Mouse (Mus musculus) neural tube, embryonic 12.5 days (tissue): ENCODE results near the gene Kcnq5. TPM values are rescaled to one million over a fixed set of nuclear protein-coding genes. Genes with fewer than 3 reads are reported as not detected.
"Not testable (repeated sequence)": the region's sequence is repeated elsewhere in the genome, so short reads cannot be mapped to it uniquely, and the experiment has no call there.

Source experiments
- ATAC-seq: fragments of 200-750 bp; cut with Nextera tagmentation; 2 replicates; pipeline ENCODE4 v1.8.0; 2017; ENCODE audit warnings: low read depth, mild to moderate bottlenecking, moderate TSS enrichment, moderate library complexity; ENCODE audit not compliant: low FRiP score
- H3K27ac ChIP-seq: fragments of 300-500 bp; sonication (generic); 2 replicates; pipeline ENCODE4 v1.5.1; 2016
- H3K27me3 ChIP-seq: fragments of 300-500 bp; sonication (generic); replicated peaks from 2 replicates; pipeline ENCODE4 v1.6.1; 2016; ENCODE audit warnings: mild to moderate bottlenecking
- H3K36me3 ChIP-seq: fragments of 300-500 bp; sonication (generic); 2 replicates; pipeline ENCODE4 v1.6.1; 2016; ENCODE audit warnings: mild to moderate bottlenecking
- H3K4me1 ChIP-seq: fragments of 300-500 bp; sonication (generic); 2 replicates; pipeline ENCODE4 v1.6.1; 2016
- H3K4me2 ChIP-seq: fragments of 300-500 bp; sonication (generic); replicated peaks from 2 replicates; pipeline ENCODE4 v1.6.1; 2016; ENCODE audit warnings: mild to moderate bottlenecking
- H3K4me3 ChIP-seq: fragments of 300-500 bp; sonication (generic); 2 replicates; pipeline ENCODE4 v1.5.1; 2016
- H3K9ac ChIP-seq: fragments of 300-500 bp; sonication (generic); 2 replicates; pipeline ENCODE4 v1.6.1; 2016; ENCODE audit warnings: mild to moderate bottlenecking
- H3K9me3 ChIP-seq: fragments of 300-500 bp; sonication (generic); 2 replicates; pipeline ENCODE4 v1.6.1; 2016; ENCODE audit warnings: mild to moderate bottlenecking
- WGBS: fragments of 180-500 bp; shearing (Covaris S2); methylation state at CpG from one replicate; pipeline ENCODE4 v1.1.7; 2016; 5-methylcytosine and 5-hydroxymethylcytosine counted together
- polyA plus RNA-seq: library from polyadenylated mRNA; unstranded; fragments of >200 nt; fragmentation: Nextera tagmentation; extraction: Ambion mirVana; gene quantifications from 2 replicates; pipeline ENCODE4 v1.2.1, GENCODE M21; 2016

The Kcnq5 gene
- polyA plus RNA-seq, 1 experiment from 2014 or later, result 1.7 TPM

DNA sequence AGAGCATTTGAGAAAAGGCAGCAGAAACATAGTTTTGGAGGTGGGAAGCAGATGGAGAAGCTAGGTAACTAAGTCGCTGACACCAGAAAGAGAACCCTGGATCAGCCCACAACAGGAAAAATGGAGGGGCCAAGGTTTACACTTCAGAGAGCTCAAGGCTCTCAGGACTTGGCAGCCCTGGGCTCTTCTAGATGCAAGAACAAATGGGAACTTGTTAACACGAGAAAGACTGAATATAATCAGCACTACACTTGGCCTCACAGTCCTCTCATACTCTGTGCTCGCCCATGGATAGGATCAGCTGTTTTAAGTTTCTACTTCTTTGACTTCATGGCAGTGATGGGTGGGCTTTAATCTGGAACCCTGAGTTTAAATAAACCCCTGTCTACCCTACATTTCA lies 526.9 kb downstream of the Kcnq5 start:
- Histone ChIP-seq H3K9ac (no peak overlapping the region), H3K27ac (no peak overlapping the region), H3K4me2 (no peak overlapping the region), H3K9me3 (no peaks in the 10 kb centered on the region), H3K27me3 (no peaks in the 10 kb centered on the region), H3K4me3 (no peak overlapping the region), H3K36me3 (no peaks in the 10 kb centered on the region), H3K4me1 (no peaks in the 10 kb centered on the region)
- WGBS, result 69% methylated on average over 3 of the region's 3 CpGs
- no peak for ATAC-seq

DNA sequence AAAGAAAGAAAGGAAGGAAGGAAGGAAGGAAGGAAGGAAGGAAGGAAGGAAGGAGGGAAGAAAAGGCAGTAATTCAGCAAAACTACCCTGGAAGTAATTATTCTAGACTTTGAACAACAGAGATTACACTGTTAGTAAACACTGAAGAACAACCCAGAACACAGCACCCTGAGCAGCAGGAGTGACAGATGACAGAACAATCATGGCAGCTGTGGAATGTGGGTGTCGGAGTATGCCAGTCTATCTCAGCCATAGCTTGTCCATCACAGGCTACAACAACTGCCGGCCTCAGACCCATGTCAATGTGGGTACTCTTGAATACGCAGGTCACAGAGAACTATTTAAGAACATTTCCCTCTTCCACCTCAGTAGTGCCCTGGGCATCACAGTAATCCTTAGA lies 530.1 kb downstream of the Kcnq5 start:
- no peaks in the 10 kb centered on the region for H3K4me1 ChIP-seq
- H3K9me3 ChIP-seq, result no peaks in the 10 kb centered on the region
- H3K4me2 ChIP-seq, result no peak overlapping the region
- no peak overlapping the region for H3K9ac ChIP-seq
- ATAC-seq, result no peak
- WGBS, result 88% methylated on average over 3 of the region's 3 CpGs
- H3K4me3 ChIP-seq, result no peak overlapping the region
- H3K27me3 ChIP-seq, result no peaks in the 10 kb centered on the region
- H3K36me3 ChIP-seq, result no peaks in the 10 kb centered on the region
- H3K27ac ChIP-seq, result no peak overlapping the region

DNA sequence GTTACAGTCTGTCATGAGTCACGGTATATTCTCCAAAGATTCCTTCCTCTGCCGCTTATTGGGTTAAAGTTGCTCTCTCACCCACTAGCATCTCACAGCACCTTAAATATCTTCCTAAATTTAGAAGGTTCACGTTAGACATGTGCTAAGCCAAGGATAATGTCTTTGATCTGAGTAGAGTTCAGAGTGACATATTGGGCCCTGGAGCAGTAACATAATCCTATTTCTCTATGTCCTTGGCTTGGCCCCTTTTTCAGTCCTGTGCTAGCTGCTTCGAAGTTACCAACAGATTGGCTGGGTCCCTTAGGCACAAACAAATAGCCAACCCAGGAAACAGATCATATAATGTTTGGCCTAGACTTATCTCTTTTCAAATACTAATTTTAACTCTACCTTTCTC lies 533.7 kb downstream of the Kcnq5 start:
- no peak overlapping the region for H3K27ac ChIP-seq
- no peak for ATAC-seq
- no peaks in the 10 kb centered on the region for H3K4me1 ChIP-seq
- H3K27me3 ChIP-seq, result no peaks in the 10 kb centered on the region
- no peak overlapping the region for H3K4me3 ChIP-seq
- 80% methylated on average over 4 of the region's 4 CpGs for WGBS
- no peak overlapping the region for H3K4me2 ChIP-seq
- no peak overlapping the region for H3K9ac ChIP-seq
- H3K9me3 ChIP-seq, result no peaks in the 10 kb centered on the region
- H3K36me3 ChIP-seq, result no peaks in the 10 kb centered on the region

DNA sequence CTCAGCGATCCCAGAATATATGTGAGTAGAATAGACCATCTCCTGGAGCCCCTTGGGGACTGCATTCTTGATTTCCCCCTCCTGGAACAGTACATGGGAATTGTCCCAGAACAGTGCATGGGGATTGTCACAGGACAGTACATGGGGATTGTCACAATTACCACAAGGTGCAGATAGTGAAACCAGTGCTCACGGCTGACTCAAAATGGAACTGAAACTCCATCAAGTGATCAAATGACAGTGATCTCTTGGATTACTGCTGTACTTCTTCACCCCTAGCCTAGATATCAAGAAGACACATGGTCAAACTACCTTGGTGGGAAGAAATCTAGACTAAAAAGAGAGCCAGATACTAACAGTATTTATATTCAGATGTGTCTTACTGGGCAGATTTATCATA lies 536.1 kb downstream of the Kcnq5 start:
- Histone ChIP-seq H3K4me3 (no peak overlapping the region), H3K9ac (no peak overlapping the region), H3K27ac (no peak overlapping the region), H3K9me3 (no peaks in the 10 kb centered on the region), H3K4me1 (no peaks in the 10 kb centered on the region), H3K27me3 (no peaks in the 10 kb centered on the region), H3K36me3 (no peaks in the 10 kb centered on the region), H3K4me2 (no peak overlapping the region)
- ATAC-seq, result no peak
- 93% methylated on average over 2 of the region's 2 CpGs for WGBS

DNA sequence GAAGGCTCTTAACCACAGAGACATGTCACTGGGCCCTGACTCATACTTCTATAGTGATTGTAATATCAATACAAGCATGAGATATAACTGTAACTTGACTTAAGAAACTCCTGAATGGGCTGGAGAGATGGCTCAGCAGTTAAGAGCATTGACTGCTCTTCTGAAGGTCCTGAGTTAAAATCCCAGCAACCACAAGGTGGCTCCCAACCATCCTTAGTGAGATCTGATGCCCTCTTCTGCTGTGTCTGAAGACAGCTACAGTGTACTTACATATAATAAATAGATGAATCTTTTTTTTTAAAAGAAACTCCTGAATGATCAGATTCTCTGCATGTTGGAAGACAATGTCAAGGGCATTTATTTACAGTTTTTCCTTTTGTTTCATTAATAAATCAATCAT lies 542.4 kb downstream of the Kcnq5 start:
- H3K36me3 ChIP-seq, result no peaks in the 10 kb centered on the region
- no peak overlapping the region for H3K9ac ChIP-seq
- H3K4me2 ChIP-seq, result no peak overlapping the region
- no peaks in the 10 kb centered on the region for H3K4me1 ChIP-seq
- H3K27ac ChIP-seq, result no peak overlapping the region
- H3K4me3 ChIP-seq, result no peak overlapping the region
- no peaks in the 10 kb centered on the region for H3K9me3 ChIP-seq
- H3K27me3 ChIP-seq, result no peaks in the 10 kb centered on the region
- ATAC-seq, result no peak

DNA sequence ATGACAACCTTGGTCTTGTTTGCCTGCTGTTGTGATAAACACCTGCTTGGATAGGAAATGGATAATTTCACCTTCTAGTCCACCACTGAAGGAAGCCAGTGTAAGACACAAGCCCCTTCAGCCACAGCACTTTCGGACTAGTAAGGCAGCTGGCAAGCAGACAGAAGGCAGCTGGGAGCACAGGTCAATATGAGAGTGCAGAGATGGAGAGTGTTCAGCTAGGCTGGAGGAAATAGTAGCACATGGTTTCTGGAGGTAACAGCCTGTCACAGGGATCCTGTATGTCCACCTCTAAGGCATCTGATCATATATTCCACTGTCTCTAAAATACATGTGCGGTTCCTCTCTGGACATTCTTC lies 549.6 kb downstream of the Kcnq5 start:
- ATAC-seq, result no peak
- H3K9ac ChIP-seq, result no peak overlapping the region
- WGBS, result 88% methylated on average over 2 of the region's 2 CpGs
- H3K27me3 ChIP-seq, result no peaks in the 10 kb centered on the region
- H3K4me2 ChIP-seq, result no peak overlapping the region
- no peaks in the 10 kb centered on the region for H3K36me3 ChIP-seq
- H3K9me3 ChIP-seq, result no peaks in the 10 kb centered on the region
- H3K4me1 ChIP-seq, result no peaks in the 10 kb centered on the region
- no peak overlapping the region for H3K4me3 ChIP-seq
- no peak overlapping the region for H3K27ac ChIP-seq

DNA sequence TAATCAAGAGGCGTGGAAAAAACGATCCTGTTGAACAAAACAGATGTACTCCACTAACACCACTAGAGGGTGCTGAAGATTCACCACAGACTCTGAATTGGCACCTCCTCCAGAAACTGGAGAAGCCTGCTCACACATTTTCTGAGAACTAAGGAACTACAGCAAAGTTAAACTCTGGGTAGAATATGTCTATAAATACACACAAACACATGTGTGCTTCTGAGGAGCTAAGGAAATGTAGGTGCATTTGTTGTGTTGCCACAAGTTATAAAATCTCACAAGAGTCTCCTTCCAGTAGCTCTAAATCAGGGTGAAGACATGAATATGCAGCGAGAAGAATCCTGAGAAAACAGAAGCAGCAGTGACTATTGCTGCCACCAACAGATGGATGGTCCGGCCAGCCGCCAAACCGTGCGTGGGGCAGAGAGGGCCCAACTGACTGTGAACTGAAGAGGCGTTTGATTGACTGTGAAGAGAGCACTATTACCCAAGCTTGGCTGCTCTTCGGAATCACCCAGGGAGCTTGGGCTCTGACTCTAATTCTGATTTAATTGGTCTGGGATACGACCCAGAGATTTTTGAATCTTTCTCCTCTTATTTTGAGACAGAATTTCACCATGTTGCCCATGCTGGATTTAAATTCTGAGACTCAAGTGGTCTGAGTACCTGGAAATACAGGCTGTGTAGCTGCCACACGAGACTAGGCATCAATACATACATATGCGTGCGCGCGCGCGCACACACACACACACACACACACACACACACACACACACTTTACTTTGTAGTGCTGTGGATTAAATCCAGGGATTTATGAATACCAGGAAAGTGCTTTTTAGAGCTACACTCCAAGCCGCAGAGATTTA lies 550.2 kb downstream of the Kcnq5 start:
- no peaks in the 10 kb centered on the region for H3K36me3 ChIP-seq
- H3K4me1 ChIP-seq, result no peaks in the 10 kb centered on the region
- H3K4me2 ChIP-seq, result no peak overlapping the region
- no peak overlapping the region for H3K4me3 ChIP-seq
- no peak overlapping the region for H3K27ac ChIP-seq
- WGBS, result 53% methylated on average over 18 of the region's 18 CpGs
- ATAC-seq, result peak; percentile 70
- H3K9ac ChIP-seq, result no peak overlapping the region
- H3K27me3 ChIP-seq, result no peaks in the 10 kb centered on the region
- H3K9me3 ChIP-seq, result no peaks in the 10 kb centered on the region

DNA sequence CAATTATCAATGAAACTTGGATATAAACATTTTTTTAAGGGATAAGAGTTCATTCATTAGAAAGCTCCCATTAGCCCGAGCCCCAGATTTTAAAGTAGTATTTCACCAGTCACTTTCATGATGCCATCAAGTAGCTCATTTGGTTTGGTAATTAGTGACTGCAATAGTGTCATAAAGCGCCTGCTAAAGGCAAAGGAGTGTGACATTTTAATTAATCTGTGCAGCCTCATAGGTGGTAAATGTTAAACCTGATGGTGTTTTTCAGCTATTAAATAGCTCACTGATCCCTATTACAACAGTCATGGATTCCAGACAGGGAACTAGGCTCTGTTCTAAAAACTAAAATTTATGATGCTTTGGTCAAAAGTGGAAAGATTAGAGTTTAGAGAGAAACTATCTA lies 554.5 kb downstream of the Kcnq5 start:
- Histone ChIP-seq H3K4me2 (no peak overlapping the region), H3K9ac (no peak overlapping the region), H3K27me3 (no peaks in the 10 kb centered on the region), H3K9me3 (no peaks in the 10 kb centered on the region), H3K36me3 (no peaks in the 10 kb centered on the region), H3K4me3 (no peak overlapping the region), H3K4me1 (no peaks in the 10 kb centered on the region), H3K27ac (no peak overlapping the region)
- ATAC-seq, result no peak
- 27% methylated on average over 2 of the region's 2 CpGs for WGBS

DNA sequence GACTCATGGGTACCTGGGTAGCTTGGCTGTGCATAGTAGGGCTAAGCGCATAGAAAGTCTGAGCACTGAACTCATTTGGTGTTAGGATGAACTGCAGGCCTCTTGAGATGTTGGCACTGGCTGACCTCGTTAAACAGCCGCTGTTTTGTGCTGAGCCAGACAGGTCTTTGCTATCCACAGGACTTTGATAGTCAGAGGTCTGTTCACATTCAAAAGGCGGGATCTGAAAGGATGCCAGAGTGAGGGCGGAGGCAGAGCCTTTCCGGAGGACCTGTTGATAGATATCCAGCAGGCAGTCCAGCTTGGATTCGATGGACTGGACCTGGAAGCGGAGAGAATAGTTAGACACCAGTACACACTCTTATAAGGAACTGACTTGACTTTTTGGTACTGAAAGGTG lies 558.9 kb downstream of the Kcnq5 start:
- Histone ChIP-seq H3K9me3 (no peaks in the 10 kb centered on the region), H3K27ac (no peak overlapping the region), H3K4me2 (no peak overlapping the region), H3K9ac (no peak overlapping the region), H3K4me3 (no peak overlapping the region), H3K27me3 (no peaks in the 10 kb centered on the region), H3K4me1 (no peaks in the 10 kb centered on the region), H3K36me3 (no peaks in the 10 kb centered on the region)
- WGBS, result 87% methylated on average over 8 of the region's 8 CpGs
- ATAC-seq, result no peak

DNA sequence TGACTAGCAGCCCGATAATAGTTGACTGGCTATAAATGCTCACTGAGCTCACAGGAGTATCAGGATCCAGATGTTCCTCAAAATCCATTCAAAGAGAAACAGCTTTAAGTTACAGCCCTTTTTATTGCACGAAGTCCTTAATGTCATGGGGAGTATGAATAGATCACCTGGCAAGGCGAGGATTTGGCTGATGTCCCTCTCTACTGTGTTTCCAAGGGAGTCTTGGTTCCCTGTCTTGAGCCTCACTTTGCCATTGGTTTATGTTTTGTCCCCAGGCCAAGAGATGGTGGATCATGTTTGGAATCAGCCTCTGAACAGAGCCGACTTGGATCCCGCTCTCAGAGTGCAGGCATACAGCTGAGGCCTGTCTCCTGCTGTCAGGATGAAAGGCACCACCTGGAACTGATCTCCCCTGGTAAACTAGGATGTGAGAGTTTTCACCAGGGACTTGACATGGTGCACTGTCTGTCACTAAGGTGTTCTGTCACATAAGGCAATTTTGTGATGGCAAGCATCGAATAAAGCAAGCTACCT lies 570.5 kb downstream of the Kcnq5 start:
- H3K27me3 ChIP-seq, result no peaks in the 10 kb centered on the region
- no peak overlapping the region for H3K4me3 ChIP-seq
- H3K36me3 ChIP-seq, result no peaks in the 10 kb centered on the region
- H3K4me2 ChIP-seq, result no peak overlapping the region
- ATAC-seq, result no peak
- 80% methylated on average over 6 of the region's 6 CpGs for WGBS
- H3K9me3 ChIP-seq, result no peaks in the 10 kb centered on the region
- no peak overlapping the region for H3K27ac ChIP-seq
- H3K4me1 ChIP-seq, result no peaks in the 10 kb centered on the region
- no peak overlapping the region for H3K9ac ChIP-seq

DNA sequence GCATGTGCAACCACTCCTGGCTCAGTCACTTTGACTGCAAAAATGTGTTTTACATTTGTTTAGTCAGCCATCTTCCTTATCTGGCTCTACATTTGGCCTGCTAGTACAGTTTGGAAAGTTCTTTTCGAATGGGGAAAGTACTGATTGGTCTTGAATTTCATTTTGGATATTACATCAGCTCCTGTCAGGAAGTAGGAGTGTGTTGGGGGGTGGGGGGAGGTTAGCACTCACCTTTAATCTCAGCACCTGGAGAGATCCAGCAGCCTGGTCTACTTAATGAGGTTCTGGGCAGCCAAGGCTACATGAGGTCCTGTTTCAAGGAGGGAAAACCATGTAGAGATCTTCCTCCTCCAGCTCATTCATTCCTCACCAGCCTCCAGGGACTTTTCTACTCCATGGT lies 578.5 kb downstream of the Kcnq5 start, which contains the start of gene Khdc1b:
Gene Khdc1b, plus strand, starts transcription at position 301 of the 400 bp plus-strand sequence.
- Histone ChIP-seq H3K4me2 (no peak within 1 kb of the TSS), H3K4me3 (no peak within 1 kb of the TSS)
- no peak for ATAC-seq

DNA sequence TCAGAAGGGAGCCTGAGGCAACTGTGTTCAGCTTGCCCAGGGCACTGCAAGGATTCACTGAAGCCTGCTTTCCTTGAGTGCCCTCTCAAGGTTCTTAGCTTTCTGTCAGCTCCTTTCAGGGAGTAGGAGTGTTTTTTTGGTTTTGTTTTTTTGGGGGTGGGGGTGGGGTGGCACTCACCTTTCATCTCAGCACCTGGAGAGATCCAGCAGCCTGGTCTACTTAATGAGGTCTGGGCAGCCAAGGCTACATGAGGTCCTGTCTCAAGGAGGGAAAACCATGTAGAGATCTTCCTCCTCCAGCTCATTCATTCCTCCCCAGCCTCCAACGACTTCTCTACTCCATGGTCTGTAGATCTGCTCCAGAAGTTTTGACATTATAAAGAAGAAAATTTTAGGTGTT lies 593.7 kb downstream of the Kcnq5 start, which contains the start of gene Khdc1c:
Gene Khdc1c, plus strand, starts transcription at position 301 of the 400 bp plus-strand sequence.
- ATAC-seq, H3K4me1 ChIP-seq, H3K4me3 ChIP-seq, H3K9me3 ChIP-seq, H3K4me2 ChIP-seq, H3K9ac ChIP-seq, H3K27me3 ChIP-seq, H3K27ac ChIP-seq, H3K36me3 ChIP-seq: not testable (repeated sequence)
- WGBS, result 68% methylated on average over 1 of the region's 1 CpGs

More for the DNA sequence above, 578.5 kb downstream of the Kcnq5 start, which contains the start of gene Khdc1b:
- Histone ChIP-seq H3K9me3 (no peaks in the 10 kb centered on the region), H3K27ac (no peak within 1 kb of the TSS), H3K36me3 (no peaks in the 10 kb centered on the region), H3K9ac (no peak within 1 kb of the TSS), H3K27me3 (no peaks in the 10 kb centered on the region), H3K4me1 (no peaks in the 10 kb centered on the region)
- WGBS, result 88% methylated on average over 1 of the region's 1 CpGs

DNA sequence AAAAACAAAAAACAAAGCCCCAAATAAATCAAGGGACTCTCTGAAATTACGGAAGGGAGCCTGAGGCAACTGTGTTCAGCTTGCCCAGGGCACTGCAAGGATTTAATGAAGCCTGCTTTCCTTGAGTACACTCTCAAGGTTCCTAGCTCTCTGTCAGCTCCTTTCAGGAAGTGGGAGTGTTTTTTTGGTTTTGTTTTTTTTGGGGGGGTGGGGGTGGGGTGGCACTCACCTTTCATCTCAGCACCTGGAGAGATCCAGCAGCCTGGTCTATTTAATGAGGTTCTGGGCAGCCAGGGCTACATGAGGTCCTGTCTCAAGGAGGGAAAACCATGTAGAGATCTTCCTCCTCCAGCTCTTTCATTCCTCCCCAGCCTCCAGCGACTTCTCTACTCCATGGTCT lies 612.4 kb downstream of the Kcnq5 start, which contains the start of gene Khdc1a:
Gene Khdc1a, plus strand, starts transcription at position 301 of the 400 bp plus-strand sequence.
- Histone ChIP-seq H3K9me3 (no peaks in the 10 kb centered on the region), H3K36me3 (no peaks in the 10 kb centered on the region), H3K27me3 (no peaks in the 10 kb centered on the region), H3K27ac (no peak within 1 kb of the TSS), H3K4me1 (no peaks in the 10 kb centered on the region), H3K4me2 (no peak within 1 kb of the TSS), H3K4me3 (no peak within 1 kb of the TSS), H3K9ac (no peak within 1 kb of the TSS)
- ATAC-seq, result no peak
- WGBS, result 81% methylated on average over 2 of the region's 2 CpGs
